Comparison of ENCODE assay signal across 20 mouse cellular contexts in the genomic region with DNA sequence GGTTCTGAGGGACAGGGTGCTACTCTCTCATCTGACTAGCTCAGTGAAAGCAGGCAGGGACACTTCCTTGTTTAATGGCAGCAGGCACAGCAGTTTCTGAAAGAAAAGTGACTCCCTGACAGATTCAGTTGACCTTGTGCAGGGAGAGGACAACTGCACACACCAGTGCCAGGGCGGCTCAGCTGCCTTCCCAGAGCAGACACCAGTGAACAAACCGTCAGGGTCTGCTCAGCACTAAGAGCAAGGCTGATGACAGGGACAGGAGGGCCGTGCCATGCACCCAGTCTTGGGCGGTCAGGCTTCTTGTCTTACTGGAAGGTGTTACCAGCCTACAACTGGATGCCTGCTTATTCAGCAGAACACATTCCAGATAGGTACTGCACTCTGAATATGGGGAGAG. TPM values are rescaled to one million over a fixed set of nuclear protein-coding genes. Genes with fewer than 3 reads are reported as not detected.
DNase-seq lines count a peak whose midpoint lies in the region; ATAC-seq lines count a peak whose summit lies in the region.
"Had no signal": no experiment of that assay in that cellular context is flagged by ENCODE, and none has a peak within 500 bp of the region (broad histone marks: within the 10 kb centered on the region; RNA-seq: fewer than 3 reads in every experiment).

No protein-coding gene starts in this region.

- H3K27ac ChIP-seq in heart, embryonic 11.5 days (ENCODE audit: low read depth, low read length), result 0 out of 2 replicates have a peak overlapping the region, but pooled peaks have one; percentile 30
- H3K27ac ChIP-seq in liver, embryonic 12.5 days, result peak overlapping the region; percentile 0; the same call in 1 of the 2 replicates
- H3K27ac ChIP-seq: embryonic facial prominence, embryonic 15.5 days; kidney, postnatal 0 days; layer of hippocampus, adult 2 months had no signal

- peaks cover 31% of the 10 kb centered on the region for H3K36me3 ChIP-seq in heart, embryonic 11.5 days (ENCODE audit: control insufficient read depth, insufficient read depth, low read length)
- peaks cover 63% of the 10 kb centered on the region for H3K36me3 ChIP-seq in liver, embryonic 12.5 days

- H3K9me3 ChIP-seq in heart, embryonic 11.5 days (replicated peaks; ENCODE audit: control insufficient read depth, low read length), result no peaks in the 10 kb centered on the region
- no peaks in the 10 kb centered on the region for H3K9me3 ChIP-seq in liver, embryonic 12.5 days (replicated peaks)
- H3K9me3 ChIP-seq: embryonic facial prominence, embryonic 15.5 days had no signal

- WGBS in heart, embryonic 11.5 days (ENCODE audit: insufficient replicate concordance), result 75% methylated on average over 4 of the region's 4 CpGs
- WGBS in liver, embryonic 12.5 days (ENCODE audit: insufficient replicate concordance), result 77% methylated on average over 4 of the region's 4 CpGs

- H3K4me2 ChIP-seq in heart, embryonic 11.5 days, result no peak overlapping the region
- H3K4me2 ChIP-seq in liver, embryonic 12.5 days, result no peak overlapping the region
- H3K4me2 ChIP-seq: embryonic facial prominence, embryonic 15.5 days; midbrain, embryonic 11.5 days had no signal

- no peaks in the 10 kb centered on the region for H3K4me1 ChIP-seq in heart, embryonic 11.5 days (ENCODE audit: control insufficient read depth, insufficient read depth, low read length)
- H3K4me1 ChIP-seq in liver, embryonic 12.5 days, result peaks cover 6% of the 10 kb centered on the region; the same call in 1 of the 2 replicates
- H3K4me1 ChIP-seq: embryonic facial prominence, embryonic 15.5 days had no signal

- peak; percentile 38 to 52 for DNase-seq in adrenal gland, postnatal 36 days
- DNase-seq in adrenal gland, postnatal 25 days, result no peak
- no peak for DNase-seq in heart, adult 8-10 months (ENCODE audit: low spot score)
- no peak for DNase-seq in liver
- DNase-seq in lung, postnatal 14 days, result no peak
- DNase-seq: cerebellum, adult 18-20 months; cerebellum, postnatal 25 days; layer of hippocampus, postnatal 36 days; retina, postnatal 1 day had no signal

- no peak overlapping the region for H3K4me3 ChIP-seq in heart, embryonic 11.5 days (ENCODE audit: low read depth, low read length)
- H3K4me3 ChIP-seq in liver, embryonic 12.5 days, result no peak overlapping the region
- H3K4me3 ChIP-seq: embryonic facial prominence, embryonic 15.5 days; layer of hippocampus, adult 2 months had no signal

- no peak for ATAC-seq in heart, embryonic 11.5 days (replicated peaks; ENCODE audit: insufficient number of reproducible peaks, low FRiP score, low TSS enrichment)
- ATAC-seq in liver, embryonic 12.5 days, result no peak
- ATAC-seq in CD4-positive, CD25-positive, alpha-beta regulatory T cell, adult 4 months, result no peak

- H3K9ac ChIP-seq in heart, embryonic 11.5 days (ENCODE audit: low read depth, low read length), result no peak overlapping the region
- no peak overlapping the region for H3K9ac ChIP-seq in liver, embryonic 12.5 days
- H3K9ac ChIP-seq: embryonic facial prominence, embryonic 15.5 days had no signal

- H3K27me3 ChIP-seq in heart, embryonic 11.5 days (ENCODE audit: control insufficient read depth, insufficient read depth, low read length), result no peaks in the 10 kb centered on the region
- peaks cover 6% of the 10 kb centered on the region for H3K27me3 ChIP-seq in liver, embryonic 12.5 days (replicated peaks)
- H3K27me3 ChIP-seq: embryonic facial prominence, embryonic 15.5 days had no signal

RNA-seq across cellular contexts. Expression of gene Qrich2, which starts 4.9 kb away (rescaled TPM):
- total RNA-seq in adrenal gland, postnatal 36 days (2021), result not detected
- not detected in 2 replicates for total RNA-seq in adrenal gland, postnatal 25 days (2021)
- polyA plus RNA-seq in heart, embryonic 11.5 days (2014; fragmentation: Nextera tagmentation; extraction: Ambion mirVana), result 0.31 TPM in 1 of 2 replicates, not detected in the other
- total RNA-seq in heart, adult 8-10 months (2022), result under 1 TPM in 1 of 4 experiments, not detected in 3; 0.03 TPM
- polyA plus RNA-seq in liver, embryonic 12.5 days (2016; fragmentation: Nextera tagmentation; extraction: Ambion mirVana), result not detected in 2 replicates
- polyA plus RNA-seq in CD4-positive, CD25-positive, alpha-beta regulatory T cell, adult 4 months (2017; shearing (Covaris generic)), result not detected
- total RNA-seq: gastrocnemius, adult 8-10 months; layer of hippocampus, postnatal 36 days; left cerebral cortex, postnatal 25 days; liver, adult 2 months had no signal
- polyA plus RNA-seq: lung, embryonic 16.5 days had no signal

RNA-seq across cellular contexts. Expression of gene Prpsap1, which starts 23.1 kb away (rescaled TPM):
- 10 to 100 TPM; 84.6 to 87.0 TPM for total RNA-seq in adrenal gland, postnatal 36 days (2021)
- 112 TPM in 2 replicates for total RNA-seq in adrenal gland, postnatal 25 days (2021)
- polyA plus RNA-seq in heart, embryonic 11.5 days (2014; fragmentation: Nextera tagmentation; extraction: Ambion mirVana), result 96.5 and 101 TPM in 2 replicates
- 10 to 100 TPM; 24.5 to 29.9 (median 26.0) TPM for total RNA-seq in heart, adult 8-10 months (2022)
- polyA plus RNA-seq in liver, embryonic 12.5 days (2016; fragmentation: Nextera tagmentation; extraction: Ambion mirVana), result 69.9 and 77.1 TPM in 2 replicates
- 10 to 100 TPM; 32.9 to 39.6 TPM for polyA plus RNA-seq in CD4-positive, CD25-positive, alpha-beta regulatory T cell, adult 4 months (2017; shearing (Covaris generic))

RNA-seq across cellular contexts. Expression of gene Ubald2, which starts 37.0 kb away (rescaled TPM):
- 10 to 100 TPM; 30.9 to 42.6 TPM for total RNA-seq in adrenal gland, postnatal 36 days (2021)
- total RNA-seq in adrenal gland, postnatal 25 days (2021), result 27.9 and 48.4 TPM in 2 replicates
- polyA plus RNA-seq in heart, embryonic 11.5 days (2014; fragmentation: Nextera tagmentation; extraction: Ambion mirVana), result 60.6 and 68.3 TPM in 2 replicates
- total RNA-seq in heart, adult 8-10 months (2022), result 10 to 100 TPM; 28.2 to 36.0 (median 32.7) TPM
- 32.3 and 32.6 TPM in 2 replicates for polyA plus RNA-seq in liver, embryonic 12.5 days (2016; fragmentation: Nextera tagmentation; extraction: Ambion mirVana)
- polyA plus RNA-seq in CD4-positive, CD25-positive, alpha-beta regulatory T cell, adult 4 months (2017; shearing (Covaris generic)), result 10 to 100 TPM; 12.2 to 13.0 TPM

RNA-seq across cellular contexts. Expression of gene Rnf157, which starts 58.1 kb away (rescaled TPM):
- 1 to 10 TPM; 8.1 TPM for total RNA-seq in adrenal gland, postnatal 36 days (2021)
- total RNA-seq in adrenal gland, postnatal 25 days (2021), result 8.5 and 8.9 TPM in 2 replicates
- polyA plus RNA-seq in heart, embryonic 11.5 days (2014; fragmentation: Nextera tagmentation; extraction: Ambion mirVana), result 8.6 and 9.2 TPM in 2 replicates
- total RNA-seq in heart, adult 8-10 months (2022), result 10 to 100 TPM in 2 of 4 experiments, 1 to 10 TPM in 2; 7.5 to 12.5 (median 9.4) TPM
- 2.9 and 4.3 TPM in 2 replicates for polyA plus RNA-seq in liver, embryonic 12.5 days (2016; fragmentation: Nextera tagmentation; extraction: Ambion mirVana)
- 1 to 10 TPM; 8.4 to 8.8 TPM for polyA plus RNA-seq in CD4-positive, CD25-positive, alpha-beta regulatory T cell, adult 4 months (2017; shearing (Covaris generic))

RNA-seq across cellular contexts. Expression of gene Sphk1, which starts 59.8 kb away (rescaled TPM):
- 1 to 10 TPM; 1.7 to 3.4 TPM for total RNA-seq in adrenal gland, postnatal 36 days (2021)
- total RNA-seq in adrenal gland, postnatal 25 days (2021), result 0.57 and 1.5 TPM in 2 replicates
- 2.1 and 3.0 TPM in 2 replicates for polyA plus RNA-seq in heart, embryonic 11.5 days (2014; fragmentation: Nextera tagmentation; extraction: Ambion mirVana)
- 1 to 10 TPM in 1 of 4 experiments, under 1 TPM in 3; 0.57 to 1.3 (median 0.98) TPM for total RNA-seq in heart, adult 8-10 months (2022)
- 26.9 and 28.0 TPM in 2 replicates for polyA plus RNA-seq in liver, embryonic 12.5 days (2016; fragmentation: Nextera tagmentation; extraction: Ambion mirVana)
- polyA plus RNA-seq in CD4-positive, CD25-positive, alpha-beta regulatory T cell, adult 4 months (2017; shearing (Covaris generic)), result under 1 TPM in 1 of 2 experiments, not detected in 1; 0.35 TPM

Comparison
In these comparisons a context has a peak if more than half of its experiments do, and no peak if none do; other contexts are left out.
1. DNase-seq: peak in adrenal gland, postnatal 36 days (2 of 2); none in adrenal gland, postnatal 25 days (single experiment), heart, adult 8-10 months (single experiment), liver (single experiment) and lung, postnatal 14 days (single experiment).